Mouse (Mus musculus) liver, embryonic 14.5 days (tissue): ENCODE results near the gene Kcnq5. TPM values are rescaled to one million over a fixed set of nuclear protein-coding genes. Genes with fewer than 3 reads are reported as not detected.

Experiments
- ATAC-seq: fragments of 200-750 bp; cut with Nextera tagmentation; 2 replicates; pipeline ENCODE4 v1.8.0; 2017; ENCODE audit warnings: moderate number of reproducible peaks, mild to moderate bottlenecking, moderate library complexity; ENCODE audit not compliant: insufficient read depth
- DNase-seq, 3 experiments: peaks; one replicate each; pipeline ENCODE4 v3.0.0-alpha.2; 2012 to 2013; ENCODE audit warnings: low read depth in 3 of 3, low spot score in 3 of 3
- H3K27ac ChIP-seq: fragments of 300-500 bp; sonication (generic); 2 replicates; pipeline ENCODE4 v1.5.1; 2014; ENCODE audit warnings: moderate library complexity, mild to moderate bottlenecking, control low read depth, inconsistent platforms
- H3K27me3 ChIP-seq: fragments of 300-500 bp; sonication (generic); 2 replicates; pipeline ENCODE4 v1.6.1; 2014; ENCODE audit warnings: mild to moderate bottlenecking, low read length, moderate library complexity; ENCODE audit not compliant: control insufficient read depth, insufficient read depth
- H3K36me3 ChIP-seq: fragments of 300-500 bp; sonication (generic); replicated peaks from 2 replicates; pipeline ENCODE4 v1.6.1; 2014; ENCODE audit warnings: low read depth; ENCODE audit not compliant: control insufficient read depth, insufficient read depth
- H3K4me1 ChIP-seq, 2 experiments: fragments of 200-500 bp in 1 of 2; fragments of 300-500 bp in 1 of 2; sonication (generic) in 1 of 2; replicated peaks; 2 replicates each; pipeline ENCODE4 v1.6.1; 2012 to 2014; ENCODE audit warnings: antibody characterized with exemption in 1 of 2, inconsistent platforms in 1 of 2, low read length in 1 of 2; ENCODE audit not compliant: control insufficient read depth in 2 of 2, insufficient read depth in 2 of 2
- H3K4me2 ChIP-seq: fragments of 300-500 bp; sonication (generic); 2 replicates; pipeline ENCODE4 v1.6.1; 2014; ENCODE audit warnings: low read depth, mild to moderate bottlenecking, control low read depth, moderate library complexity
- H3K4me3 ChIP-seq, 2 experiments: fragments of 200-500 bp in 1 of 2; fragments of 300-500 bp in 1 of 2; sonication (generic) in 1 of 2; 2 replicates each; pipeline ENCODE4 v1.5.1; 2012 to 2014; ENCODE audit warnings: low read depth in 2 of 2, low read length in 2 of 2, mild to moderate bottlenecking in 2 of 2, control low read depth in 1 of 2, inconsistent platforms in 1 of 2, moderate library complexity in 1 of 2; ENCODE audit not compliant: insufficient read depth in 1 of 2
- H3K9ac ChIP-seq: fragments of 300-500 bp; sonication (generic); replicated peaks from 2 replicates; pipeline ENCODE4 v1.6.1; 2014; ENCODE audit warnings: mild to moderate bottlenecking, control low read depth, moderate library complexity
- H3K9me3 ChIP-seq: fragments of 300-500 bp; sonication (generic); 2 replicates; pipeline ENCODE4 v1.6.1; 2016; ENCODE audit warnings: low read length, mixed read lengths; ENCODE audit not compliant: control insufficient read depth
- CTCF ChIP-seq: IDR thresholded peaks from 2 replicates; pipeline ENCODE4 v1.5.1; 2016; ENCODE audit warnings: antibody characterized with exemption, low read depth, control low read depth
- EP300 ChIP-seq: IDR thresholded peaks from 2 replicates; pipeline ENCODE4 v1.6.1; 2016; ENCODE audit warnings: antibody characterized with exemption, low read depth
- WGBS: fragments of 180-500 bp; shearing (Covaris S2); extraction: QIAGEN DNeasy Blood & Tissue Kit; methylation state at CpG from one replicate; pipeline ENCODE4 v1.1.7; 2014; ENCODE audit not compliant: insufficient replicate concordance; 5-methylcytosine and 5-hydroxymethylcytosine counted together
- polyA plus RNA-seq, 2 experiments: library from polyadenylated mRNA; depleted of rRNA in 1 of 2; stranded (reverse) in 1 of 2; unstranded in 1 of 2; fragments of >200 nt; fragmentation: Nextera tagmentation in 1 of 2; extraction: Ambion mirVana in 1 of 2; gene quantifications; 2 replicates each; pipeline versions ENCODE4 v1.2.1 to v1.2.3; 2012 to 2014

The Kcnq5 gene
- polyA plus RNA-seq, 2 experiments: 0.11 TPM; not detected in 1

DNA sequence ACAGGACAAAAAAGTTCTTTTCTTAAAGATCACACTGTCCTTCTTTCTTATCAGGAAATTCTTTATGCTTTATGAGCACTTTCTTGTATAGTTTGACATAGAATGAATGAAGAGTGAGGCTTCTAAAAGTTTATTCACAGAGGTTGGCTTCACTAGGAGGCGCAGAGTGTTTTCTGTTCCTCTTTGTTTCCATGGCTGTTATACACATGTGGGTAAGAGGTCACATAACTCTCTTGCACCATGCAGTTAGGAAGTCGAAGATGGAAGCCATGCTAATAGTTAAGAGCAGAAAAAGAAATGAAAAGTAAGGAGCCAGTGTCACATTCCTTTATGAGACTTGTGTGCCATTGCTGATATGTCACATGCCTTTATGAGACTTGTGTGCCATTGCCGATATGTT, 105.3 kb downstream of the Kcnq5 start:
- no peak for DNase-seq
- H3K9me3 ChIP-seq: no peaks in the 10 kb centered on the region
- TF ChIP-seq CTCF: no peak
- TF ChIP-seq EP300: no peak
- no peaks in the 10 kb centered on the region for H3K27me3 ChIP-seq
- no peaks in the 10 kb centered on the region for H3K4me1 ChIP-seq
- no peak overlapping the region for H3K9ac ChIP-seq
- 58% methylated on average over 3 of the region's 3 CpGs for WGBS
- H3K4me2 ChIP-seq: no peak overlapping the region
- no peaks in the 10 kb centered on the region for H3K36me3 ChIP-seq
- H3K4me3 ChIP-seq: no peak overlapping the region
- H3K27ac ChIP-seq: no peak overlapping the region
- no peak for ATAC-seq

DNA sequence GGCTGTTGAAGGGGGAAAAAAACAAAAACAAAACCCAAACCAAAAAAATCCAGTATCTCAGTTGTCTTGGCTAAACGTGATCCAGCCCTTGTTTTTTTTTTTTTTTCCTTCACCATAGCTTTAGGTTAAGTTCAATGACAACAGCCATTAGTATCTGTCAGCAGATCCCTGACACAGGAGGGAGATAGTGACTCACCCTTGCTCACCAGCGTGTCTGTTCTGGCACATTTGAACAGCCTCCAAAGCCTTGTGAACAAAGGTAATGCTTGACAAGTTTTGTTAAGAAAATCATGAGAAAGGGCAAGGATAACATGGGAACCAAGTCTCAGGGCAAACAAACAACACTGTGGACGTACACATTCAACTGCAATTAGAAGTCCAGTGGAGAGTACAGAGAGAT, 123.2 kb downstream of the Kcnq5 start:
- Histone ChIP-seq H3K4me2 (no peak overlapping the region), H3K27ac (no peak overlapping the region), H3K4me1 (no peaks in the 10 kb centered on the region), H3K4me3 (no peak overlapping the region), H3K9ac (no peak overlapping the region), H3K9me3 (no peaks in the 10 kb centered on the region), H3K27me3 (no peaks in the 10 kb centered on the region), H3K36me3 (no peaks in the 10 kb centered on the region)
- ATAC-seq (no peak), DNase-seq (no peak)
- WGBS: 36% methylated on average over 3 of the region's 3 CpGs
- TF ChIP-seq CTCF (no peak), EP300 (no peak)

DNA sequence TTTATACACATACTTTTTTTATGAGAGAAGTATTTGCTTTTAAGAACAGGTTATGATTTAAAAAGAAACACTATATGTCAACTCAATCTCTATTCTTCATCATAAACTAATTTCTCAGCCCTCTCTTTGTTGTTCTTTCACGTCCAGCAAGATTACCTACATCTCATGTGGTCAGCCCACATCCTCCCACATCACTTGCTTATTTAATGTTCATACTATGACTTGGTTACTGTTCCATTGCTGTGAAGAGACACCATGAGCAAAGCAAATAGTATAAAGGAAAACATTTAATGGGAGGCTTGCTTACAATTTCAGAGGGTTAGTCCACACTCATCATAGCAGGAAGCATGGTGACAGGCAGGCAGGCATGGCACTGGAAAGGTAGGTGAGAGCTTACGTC, 124.4 kb downstream of the Kcnq5 start:
- Histone ChIP-seq H3K27ac (no peak overlapping the region), H3K36me3 (no peaks in the 10 kb centered on the region), H3K4me2 (no peak overlapping the region), H3K9ac (no peak overlapping the region), H3K27me3 (no peaks in the 10 kb centered on the region), H3K4me3 (no peak overlapping the region), H3K9me3 (no peaks in the 10 kb centered on the region), H3K4me1 (no peaks in the 10 kb centered on the region)
- ATAC-seq: no peak
- 55% methylated on average over 2 of the region's 2 CpGs for WGBS
- DNase-seq: no peak
- TF ChIP-seq EP300: no peak
- TF ChIP-seq CTCF: no peak

DNA sequence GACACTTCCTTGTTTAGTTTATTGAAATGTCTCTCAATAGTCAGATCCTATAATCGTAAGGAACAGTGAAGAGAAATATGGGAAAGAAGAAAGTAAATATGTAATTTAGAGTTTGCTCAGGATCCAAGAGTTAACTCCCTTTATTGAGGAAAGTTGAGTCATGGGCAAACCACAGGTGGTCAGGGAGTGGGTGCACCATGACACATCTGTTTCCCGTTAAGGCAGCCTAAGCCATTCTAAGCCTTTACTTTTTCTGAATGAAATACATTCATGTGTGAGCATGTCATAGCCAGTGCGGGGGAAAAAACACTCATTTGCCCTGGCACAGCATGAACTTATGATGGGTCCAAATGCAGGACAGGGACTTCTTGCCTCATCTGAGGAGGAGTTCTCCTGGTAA, 125.4 kb downstream of the Kcnq5 start:
- H3K27ac ChIP-seq: no peak overlapping the region
- no peak overlapping the region for H3K9ac ChIP-seq
- H3K27me3 ChIP-seq: no peaks in the 10 kb centered on the region
- no peaks in the 10 kb centered on the region for H3K36me3 ChIP-seq
- no peak for ATAC-seq
- 39% methylated on average over 3 of the region's 3 CpGs for WGBS
- no peak for DNase-seq
- H3K4me3 ChIP-seq: no peak overlapping the region
- H3K4me1 ChIP-seq: no peaks in the 10 kb centered on the region
- no peaks in the 10 kb centered on the region for H3K9me3 ChIP-seq
- H3K4me2 ChIP-seq: no peak overlapping the region
- TF ChIP-seq EP300: no peak
- TF ChIP-seq CTCF: no peak

DNA sequence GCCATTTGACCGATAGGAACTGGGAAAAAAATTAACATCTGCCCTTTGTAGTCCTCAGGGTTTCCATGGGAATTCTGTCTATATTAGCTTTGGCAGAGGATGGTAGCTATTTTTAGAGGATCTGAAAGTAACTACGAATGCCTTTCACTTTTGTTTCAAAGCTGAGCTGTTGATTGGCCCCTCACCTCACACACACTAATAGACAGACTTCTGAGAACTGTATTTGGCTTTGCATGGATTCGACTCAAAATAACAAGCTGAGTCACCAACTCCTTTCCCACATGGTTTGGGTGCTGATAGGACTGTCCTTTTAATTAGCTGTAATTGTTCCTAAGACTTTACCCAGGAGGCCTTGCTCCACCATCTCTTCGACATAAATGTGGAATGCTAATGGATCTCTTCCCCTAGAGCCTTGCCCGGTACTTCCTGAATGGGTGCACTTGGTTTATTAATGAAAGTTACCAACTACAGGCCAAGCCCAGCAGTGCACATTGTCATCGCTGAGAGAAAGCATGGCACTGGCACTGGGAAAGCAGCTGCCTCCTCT, 131.8 kb downstream of the Kcnq5 start:
- TF ChIP-seq CTCF (no peak), EP300 (no peak)
- ATAC-seq (no peak), DNase-seq (no peak)
- no peaks in the 10 kb centered on the region for H3K9me3 ChIP-seq
- H3K4me3 ChIP-seq: no peak overlapping the region
- H3K4me1 ChIP-seq: no peaks in the 10 kb centered on the region
- H3K27ac ChIP-seq: no peak overlapping the region
- H3K27me3 ChIP-seq: no peaks in the 10 kb centered on the region
- H3K9ac ChIP-seq: no peak overlapping the region
- 50% methylated on average over 6 of the region's 6 CpGs for WGBS
- H3K36me3 ChIP-seq: no peaks in the 10 kb centered on the region
- no peak overlapping the region for H3K4me2 ChIP-seq
